Mouse (Mus musculus) forebrain, embryonic 10.5 days (tissue): ENCODE data around the gene A830005F24Rik. TPM values are rescaled to one million over a fixed set of nuclear protein-coding genes. Genes with fewer than 3 reads are reported as not detected.

Experiments
- DNase-seq: peaks from one replicate; pipeline ENCODE4 v3.0.0-alpha.2; 2017; ENCODE audit warnings: low spot score; ENCODE audit errors: extremely low spot score
- H3K27ac ChIP-seq: fragments of 300-500 bp; sonication (generic); 2 replicates; pipeline ENCODE4 v1.5.1; 2016; ENCODE audit warnings: mild to moderate bottlenecking
- H3K27me3 ChIP-seq: fragments of 300-500 bp; sonication (generic); 2 replicates; pipeline ENCODE4 v1.6.1; 2016; ENCODE audit warnings: mild to moderate bottlenecking; ENCODE audit not compliant: poor library complexity, severe bottlenecking
- H3K36me3 ChIP-seq: fragments of 300-500 bp; sonication (generic); replicated peaks from 2 replicates; pipeline ENCODE4 v1.6.1; 2016; ENCODE audit warnings: mild to moderate bottlenecking, moderate library complexity
- H3K4me1 ChIP-seq: fragments of 300-500 bp; sonication (generic); 2 replicates; pipeline ENCODE4 v1.6.1; 2016
- H3K4me3 ChIP-seq: fragments of 300-500 bp; sonication (generic); 2 replicates; pipeline ENCODE4 v1.5.1; 2016; ENCODE audit warnings: mild to moderate bottlenecking, moderate library complexity
- H3K9me3 ChIP-seq: fragments of 300-500 bp; sonication (generic); 2 replicates; pipeline ENCODE4 v1.6.1; 2016; ENCODE audit warnings: mild to moderate bottlenecking, moderate library complexity
- WGBS: fragments of 180-500 bp; shearing (Covaris S2); methylation state at CpG from one replicate; pipeline ENCODE4 v1.1.7; 2016; 5-methylcytosine and 5-hydroxymethylcytosine counted together
- microRNA counts: library from miRNA; unstranded; fragments of <30 nt; microRNA quantifications from one replicate; lab custom pipeline; 2017
- microRNA-seq: library from miRNA; unstranded; fragments of <30 nt; microRNA quantifications from one replicate; pipeline ENCODE4, GENCODE M21; 2017
- polyA plus RNA-seq: library from polyadenylated mRNA; unstranded; fragments of >200 nt; fragmentation: Nextera tagmentation; extraction: Ambion mirVana; gene quantifications from 2 replicates; pipeline ENCODE4 v1.2.1, GENCODE M21; 2016

A830005F24Rik gene
- polyA plus RNA-seq, 1 experiment from 2014 or later = 2.2 TPM

GRCm38 (mm10) chr13:48548296-48548695 lies 34.9 kb downstream of the A830005F24Rik start:
- Histone ChIP-seq H3K4me1 (peaks cover 26% of the 10 kb centered on the region), H3K27ac (no peak overlapping the region), H3K36me3 (no peaks in the 10 kb centered on the region), H3K4me3 (no peak overlapping the region), H3K9me3 (no peaks in the 10 kb centered on the region), H3K27me3 (no peaks in the 10 kb centered on the region)
- 87% methylated on average over 5 of the region's 5 CpGs for WGBS
- DNase-seq = no peak

GRCm38 (mm10) chr13:48552181-48553090 lies 39.1 kb downstream of the A830005F24Rik start:
- Histone ChIP-seq H3K36me3 (no peaks in the 10 kb centered on the region), H3K27me3 (no peaks in the 10 kb centered on the region), H3K9me3 (no peaks in the 10 kb centered on the region), H3K27ac (no peak overlapping the region), H3K4me1 (0 out of 2 replicates have a peak, but pooled peaks cover 2% of the 10 kb centered on the region), H3K4me3 (no peak overlapping the region)
- WGBS = 89% methylated on average over 21 of the region's 21 CpGs
- no peak for DNase-seq

GRCm38 (mm10) chr13:48553511-48553910 lies 40.1 kb downstream of the A830005F24Rik start:
- no peak overlapping the region for H3K4me3 ChIP-seq
- H3K27me3 ChIP-seq = no peaks in the 10 kb centered on the region
- WGBS = 87% methylated on average over 5 of the region's 5 CpGs
- no peak overlapping the region for H3K27ac ChIP-seq
- no peak for DNase-seq
- H3K9me3 ChIP-seq = no peaks in the 10 kb centered on the region
- H3K36me3 ChIP-seq = no peaks in the 10 kb centered on the region
- H3K4me1 ChIP-seq = 0 out of 2 replicates have a peak, but pooled peaks cover 2% of the 10 kb centered on the region

GRCm38 (mm10) chr13:48554552-48554951 lies 41.2 kb downstream of the A830005F24Rik start:
- H3K9me3 ChIP-seq = no peaks in the 10 kb centered on the region
- H3K27me3 ChIP-seq = no peaks in the 10 kb centered on the region
- no peaks in the 10 kb centered on the region for H3K36me3 ChIP-seq
- H3K4me1 ChIP-seq = 0 out of 2 replicates have a peak, but pooled peaks cover 2% of the 10 kb centered on the region
- no peak overlapping the region for H3K27ac ChIP-seq
- whole genome bisulfite sequencing = 81% methylated on average over 1 of the region's 1 CpGs
- H3K4me3 ChIP-seq = no peak overlapping the region
- DNase-seq = no peak

- Histone ChIP-seq H3K4me1 (0 out of 2 replicates have a peak, but pooled peaks cover 2% of the 10 kb centered on the region), H3K27me3 (no peaks in the 10 kb centered on the region), H3K4me3 (no peak overlapping the region), H3K9me3 (no peaks in the 10 kb centered on the region), H3K36me3 (no peaks in the 10 kb centered on the region), H3K27ac (no peak overlapping the region)
- no peak for DNase-seq
- 88% methylated on average over 1 of the region's 1 CpGs for WGBS
These were observed 42.6 kb downstream of the A830005F24Rik start for GRCm38 (mm10) chr13:48555976-48556375.

- WGBS = 94% methylated on average over 2 of the region's 2 CpGs
- H3K36me3 ChIP-seq = no peaks in the 10 kb centered on the region
- no peak for DNase-seq
These were observed 48.1 kb downstream of the A830005F24Rik start for GRCm38 (mm10) chr13:48561481-48561880.

GRCm38 (mm10) chr13:48562336-48562735 lies 49.0 kb downstream of the A830005F24Rik start:
- H3K4me1 ChIP-seq = peaks cover 15% of the 10 kb centered on the region
- no peak for DNase-seq
- H3K36me3 ChIP-seq = no peaks in the 10 kb centered on the region
- H3K4me3 ChIP-seq = no peak overlapping the region
- H3K27me3 ChIP-seq = no peaks in the 10 kb centered on the region
- no peaks in the 10 kb centered on the region for H3K9me3 ChIP-seq
- 90% methylated on average over 5 of the region's 5 CpGs for WGBS
- H3K27ac ChIP-seq = no peak overlapping the region

More at GRCm38 (mm10) chr13:48561481-48561880, 48.1 kb downstream of the A830005F24Rik start:
- Histone ChIP-seq H3K4me1 (peaks cover 13% of the 10 kb centered on the region), H3K27me3 (no peaks in the 10 kb centered on the region), H3K4me3 (no peak overlapping the region), H3K27ac (no peak overlapping the region), H3K9me3 (no peaks in the 10 kb centered on the region)

MicroRNAs within 50 kb of the gene (microRNA counts, 519-probe panel; counts per million panel counts)
- microRNA mmu-let-7a (lab: Ali Mortazavi, UCI) (341 counts per million, percentile 65 among the panel's probes with 10 or more counts), microRNA mmu-let-7d (lab: Ali Mortazavi, UCI) (5,216 counts per million, percentile 86 among the panel's probes with 10 or more counts), microRNA mmu-let-7f (lab: Ali Mortazavi, UCI) (3,381 counts per million, percentile 72 among the panel's probes with 10 or more counts)

Small RNA genes lying within 50 kb of the gene (microRNA-seq; reads per million reads assigned to microRNA genes)
- not detected for gene Gm24111
- 11.4 reads per million, percentile 22 among the genes with 10 or more reads in this experiment for gene Mirlet7a-1
- gene Mirlet7d = 236 reads per million, percentile 55 among the genes with 10 or more reads in this experiment
- not detected for gene Mirlet7f-1

Other genes starting within 250 kb of the A830005F24Rik start
- gene Zfp169, start 119 bp upstream of the A830005F24Rik start, polyA plus RNA-seq = 4.3 and 4.9 TPM in 2 replicates
- 7.1 and 8.2 TPM in 2 replicates for gene Ptpdc1, start 112.1 kb downstream of the A830005F24Rik start, polyA plus RNA-seq
- gene Barx1, start 149.4 kb downstream of the A830005F24Rik start, polyA plus RNA-seq = 0.66 and 1.3 TPM in 2 replicates